29 mouse cellular contexts compared by ENCODE assay signal in genomic region chr2:91031216-91031615, GRCm38 (mm10). TPM values are rescaled to one million over a fixed set of nuclear protein-coding genes. Genes with fewer than 3 reads are reported as not detected.
DNase-seq lines count a peak whose midpoint lies in the region; TF ChIP-seq lines count a peak whose summit lies in the region.
"Had no signal": no experiment of that assay in that cellular context is flagged by ENCODE, and none has a peak within 500 bp of the region (broad histone marks: within the 10 kb centered on the region; RNA-seq: fewer than 3 reads in every experiment).

No protein-coding gene starts in this region.

- H3K27me3 ChIP-seq in testis, adult 2 months (ENCODE audit: control insufficient read depth, insufficient read depth, low read length): no peaks in the 10 kb centered on the region
- H3K27me3 ChIP-seq: embryonic facial prominence, embryonic 13.5 days; forebrain, embryonic 12.5 days; heart, embryonic 12.5 days; heart, embryonic 15.5 days; hindbrain, embryonic 13.5 days; intestine, embryonic 15.5 days had no signal

- peaks cover 4% of the 10 kb centered on the region for H3K4me1 ChIP-seq in testis, adult 2 months (ENCODE audit: control insufficient read depth, insufficient read depth, low read length)
- H3K4me1 ChIP-seq: embryonic facial prominence, embryonic 13.5 days; hindbrain, embryonic 13.5 days; intestine, embryonic 15.5 days had no signal

- DNase-seq in testis, postnatal 10 days (ENCODE audit: low spot score): no peak
- peak; percentile 63 for DNase-seq in ES-CJ7 (ENCODE audit: low read depth, low spot score)
- peak; percentile 73 for DNase-seq in ZHBTc4 (ENCODE audit: low read depth, low spot score)
- DNase-seq in cerebellum, postnatal 36 days: no peak
- DNase-seq in heart, adult 9 months (ENCODE audit: low spot score in 2 of 2): no peak
- DNase-seq: adrenal gland, adult 2 months; adrenal gland, postnatal 14 days; cerebellum, adult 11 months; cerebellum, adult 2 months; cerebellum, adult 9-11 months; cerebellum, postnatal 25 days; embryo, embryonic 11 days; gastrocnemius, postnatal 10 days; gastrocnemius, postnatal 36 days; heart, adult 2 months; heart, postnatal 10 days; heart, postnatal 36 days; kidney, adult 11 months had no signal

- H3K4me3 ChIP-seq in testis, adult 2 months (ENCODE audit: control insufficient read depth, low read depth, low read length): peak overlapping the region; percentile 61
- H3K4me3 ChIP-seq: embryonic facial prominence, embryonic 10.5 days; embryonic facial prominence, embryonic 13.5 days; erythroblast, embryonic 14.5 days; forebrain, embryonic 12.5 days; heart, adult 2 months; heart, embryonic 12.5 days; heart, embryonic 15.5 days; hindbrain, embryonic 10.5 days; hindbrain, embryonic 13.5 days; intestine, embryonic 15.5 days had no signal

- no peak overlapping the region for H3K27ac ChIP-seq in testis, adult 2 months (ENCODE audit: control insufficient read depth, insufficient read depth, low read depth, low read length)
- H3K27ac ChIP-seq: embryonic facial prominence, embryonic 10.5 days; embryonic facial prominence, embryonic 13.5 days; forebrain, embryonic 12.5 days; heart, adult 2 months; heart, embryonic 15.5 days; hindbrain, embryonic 10.5 days; hindbrain, embryonic 13.5 days; intestine, embryonic 15.5 days had no signal

- TF ChIP-seq CTCF in testis, adult 2 months (IDR thresholded peaks at IDR 0.05; ENCODE audit: control insufficient read depth, insufficient read depth, insufficient replicate concordance, low read depth, low read length): no peak

- no peaks in the 10 kb centered on the region for H3K36me3 ChIP-seq in testis, adult 2 months (ENCODE audit: control insufficient read depth, insufficient read depth, low read length)
- H3K36me3 ChIP-seq: embryonic facial prominence, embryonic 10.5 days; embryonic facial prominence, embryonic 13.5 days; forebrain, embryonic 12.5 days; heart, embryonic 12.5 days; heart, embryonic 15.5 days; hindbrain, embryonic 10.5 days; hindbrain, embryonic 13.5 days; intestine, embryonic 15.5 days had no signal

- no peak for TF ChIP-seq POLR2A in testis, adult 2 months (IDR thresholded peaks at IDR 0.05; ENCODE audit: control insufficient read depth, low read depth, low read length)

RNA-seq across cellular contexts. Expression of gene Rapsn, which starts 4.2 kb away (rescaled TPM):
- polyA plus RNA-seq in testis, adult 2 months (2012; rRNA removed): 6.7 and 7.1 TPM in 2 replicates
- polyA plus RNA-seq: erythroblast, embryonic 14.5 days had no signal

RNA-seq across cellular contexts. Expression of gene Psmc3, which starts 22.6 kb away (rescaled TPM):
- polyA plus RNA-seq in testis, adult 2 months (2012; rRNA removed): 435 and 494 TPM in 2 replicates

RNA-seq across cellular contexts. Expression of gene Slc39a13, which starts 39.0 kb away (rescaled TPM):
- polyA plus RNA-seq in testis, adult 2 months (2012; rRNA removed): 65.7 and 67.9 TPM in 2 replicates

RNA-seq across cellular contexts. Expression of gene Spi1, which starts 51.0 kb away (rescaled TPM):
- polyA plus RNA-seq in testis, adult 2 months (2012; rRNA removed): 2.5 and 2.9 TPM in 2 replicates
- polyA plus RNA-seq: C2C12 had no signal

Comparison
In these comparisons a context has a peak if more than half of its experiments do, and no peak if none do; other contexts are left out.
1. DNase-seq: peak in ES-CJ7 (single experiment) and ZHBTc4 (single experiment); none in testis, postnatal 10 days (single experiment), cerebellum, postnatal 36 days (0 of 2) and heart, adult 9 months (0 of 2).